Mouse (Mus musculus): ENCODE measurements around the gene Samd14.

The Samd14 gene

DNA sequence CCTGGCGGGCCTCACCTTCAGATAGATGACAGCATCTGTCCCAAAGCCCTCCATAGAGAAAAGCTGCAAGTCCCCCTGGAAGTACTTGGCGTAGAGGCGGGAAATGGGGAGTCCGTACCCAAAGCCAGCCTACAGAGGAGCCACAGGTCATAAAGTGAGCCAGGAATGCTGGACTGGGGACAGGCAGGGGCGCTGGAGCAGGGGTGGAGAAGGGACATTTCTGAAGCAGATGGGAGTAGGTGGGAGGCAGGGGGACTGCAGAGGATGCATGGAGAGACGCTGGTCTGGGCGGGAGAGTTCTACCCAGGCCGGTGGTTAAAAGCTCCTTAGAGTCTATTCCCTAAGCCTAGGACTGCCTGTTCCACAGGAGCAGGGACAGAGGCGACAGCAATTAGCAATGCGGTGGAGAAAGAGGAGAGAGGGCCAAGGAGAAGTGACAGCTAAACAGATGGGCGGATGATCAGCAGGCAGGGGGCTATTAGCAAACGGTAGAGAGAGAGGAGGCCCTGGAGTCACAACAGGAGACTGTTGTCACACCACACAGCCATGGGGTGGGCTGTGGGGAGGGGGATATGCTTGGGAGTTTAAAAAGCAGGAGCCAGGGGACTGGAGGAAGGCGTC lies 18.3 kb downstream of the Samd14 start:
- no peak for DNase-seq (ENCODE audit: extremely low read depth, insufficient read length, low spot score)

DNA sequence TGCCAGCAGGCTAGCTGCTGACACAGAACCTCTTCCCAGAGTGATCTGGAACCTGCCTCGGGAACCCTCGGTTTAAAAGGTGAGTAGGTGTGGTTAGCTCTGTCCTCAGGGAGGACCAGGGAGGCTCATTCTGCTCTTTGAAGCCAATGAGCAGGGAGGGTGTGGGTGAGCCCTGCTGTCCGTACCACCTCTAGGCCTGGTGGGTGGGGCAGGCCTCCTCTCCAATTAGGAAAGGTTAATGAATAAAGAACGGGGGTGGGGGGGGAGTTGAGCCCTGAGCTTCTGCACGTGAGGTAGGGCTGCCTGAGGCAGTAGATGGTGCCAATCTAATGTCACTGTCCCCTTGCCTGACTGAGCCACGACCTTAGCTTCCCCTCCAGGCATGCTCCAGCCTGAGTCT lies 23.3 kb downstream of the Samd14 start:
- no peak for DNase-seq (ENCODE audit: extremely low read depth, insufficient read length, low spot score)

DNA sequence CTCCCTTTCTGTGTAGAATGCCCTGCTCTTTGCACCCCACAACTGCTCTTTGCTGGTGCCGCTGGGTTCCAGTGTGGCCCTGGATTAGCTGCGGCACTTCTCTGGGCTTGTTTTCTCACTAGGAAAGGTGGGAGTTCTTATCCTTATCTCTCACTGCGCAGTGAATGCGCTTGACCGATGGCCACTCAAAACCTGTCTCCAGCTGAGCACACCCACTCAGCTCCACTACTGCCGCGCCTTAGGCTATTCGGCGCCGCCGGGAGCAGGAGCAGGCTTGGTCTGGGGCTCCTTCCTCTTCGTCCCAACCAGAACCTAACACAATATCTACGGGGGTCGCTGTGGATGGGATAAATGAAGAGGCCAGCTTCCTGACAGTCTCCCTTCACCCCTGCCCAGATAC lies 23.9 kb downstream of the Samd14 start:
- DNase-seq (ENCODE audit: extremely low read depth, insufficient read length, low spot score): no peak

GRCm38 (mm10) chr11:95034902-95035301 lies 25.2 kb downstream of the Samd14 start:
- DNase-seq (ENCODE audit: extremely low read depth, insufficient read length, low spot score): no peak

DNA sequence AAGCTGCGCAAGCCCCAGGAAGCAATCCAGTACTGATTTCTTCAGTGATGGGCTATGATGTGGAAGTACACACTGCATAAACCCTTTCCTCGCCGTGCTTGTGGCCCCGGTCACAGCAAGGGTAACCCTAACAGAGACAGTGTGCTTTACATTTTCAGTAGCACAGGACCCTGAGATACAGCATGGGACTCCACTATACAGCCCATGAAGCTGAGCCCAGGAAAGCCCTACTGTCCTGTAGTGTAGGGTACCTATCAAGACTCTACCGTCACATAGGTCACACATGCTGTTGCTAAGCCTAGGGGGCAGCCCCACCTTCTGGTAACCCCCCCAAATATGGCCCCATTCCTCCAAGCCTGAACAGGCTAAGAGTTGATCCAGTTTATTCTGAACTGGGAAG lies 26.8 kb downstream of the Samd14 start:
- DNase-seq (ENCODE audit: extremely low read depth, insufficient read length, low spot score): no peak

GRCm38 (mm10) chr11:95037306-95037705 lies 27.6 kb downstream of the Samd14 start:
- DNase-seq (ENCODE audit: extremely low read depth, insufficient read length, low spot score): no peak

DNA sequence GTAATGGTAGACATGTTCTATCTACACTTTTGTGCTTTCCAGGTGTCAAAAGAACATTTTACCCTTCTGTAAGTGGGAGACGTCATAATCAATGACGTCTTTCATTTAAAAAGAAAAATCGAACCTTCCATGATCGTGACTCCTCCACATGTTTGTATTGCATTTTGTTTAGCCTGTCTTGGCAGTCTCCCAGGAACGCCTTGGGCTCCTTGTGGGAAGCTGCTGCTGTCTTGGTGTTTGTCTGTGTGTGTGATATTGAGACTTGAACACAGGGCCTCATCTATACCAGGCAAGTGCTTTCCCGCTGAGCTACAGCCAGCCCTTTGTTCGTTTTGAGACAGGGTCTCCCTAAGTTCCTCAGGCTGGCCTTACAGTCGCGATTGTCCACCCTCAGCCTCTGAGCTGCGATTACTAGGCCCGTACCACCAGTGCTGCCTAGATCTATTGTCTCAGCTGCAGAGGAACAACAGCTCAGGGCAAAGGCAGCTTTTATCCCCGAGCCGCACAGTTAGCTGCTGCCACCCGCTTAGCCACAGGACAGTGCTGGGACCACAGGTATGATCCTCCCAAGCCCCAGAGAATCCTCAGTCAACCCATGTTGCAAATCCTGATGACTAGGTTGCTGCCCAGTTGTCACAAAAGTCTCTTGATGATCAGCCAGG lies 28.6 kb downstream of the Samd14 start:
- DNase-seq (ENCODE audit: extremely low read depth, insufficient read length, low spot score): no peak

DNA sequence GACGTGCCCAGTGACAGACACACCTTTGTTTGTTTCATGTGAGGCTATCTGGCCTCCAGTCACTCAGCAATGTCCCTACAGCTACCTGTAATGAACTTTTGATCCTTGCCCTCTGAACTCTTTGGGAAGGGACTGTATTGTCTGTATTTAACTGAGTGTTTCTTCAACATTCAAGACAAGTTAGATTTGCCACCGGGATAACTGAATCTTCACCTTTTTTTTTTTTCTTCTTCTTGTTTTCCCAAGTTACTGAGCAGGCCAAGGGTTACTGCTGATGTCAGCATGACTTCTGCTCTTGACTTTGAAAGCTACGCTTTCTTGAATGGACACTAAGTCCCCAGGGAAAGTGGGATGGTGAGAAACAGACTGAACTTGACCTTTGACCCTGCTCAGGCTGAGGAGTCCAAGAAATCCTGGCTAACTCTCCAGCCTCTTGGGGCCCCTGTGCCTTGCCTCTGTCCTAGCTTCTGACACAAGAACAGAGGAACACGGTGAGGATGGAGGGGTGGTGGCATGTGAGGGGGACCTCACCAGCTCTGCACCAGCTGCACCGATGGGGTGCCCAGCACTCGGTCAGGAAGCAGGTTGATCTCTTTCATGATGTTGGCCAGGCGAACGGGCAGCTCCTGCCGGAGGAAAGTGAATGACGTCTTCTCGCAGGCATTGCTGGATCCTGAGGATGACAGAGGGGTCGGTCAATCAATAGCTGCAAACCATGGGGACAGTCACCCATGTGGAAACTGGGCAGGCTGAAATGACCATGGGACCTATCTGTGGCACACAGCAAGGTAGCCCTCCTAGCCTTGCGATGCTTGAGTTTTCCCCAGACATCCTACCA lies 29.4 kb downstream of the Samd14 start:
- no peak for DNase-seq (ENCODE audit: extremely low read depth, insufficient read length, low spot score)

- DNase-seq (ENCODE audit: extremely low read depth, insufficient read length, low spot score): no peak
Observed at GRCm38 (mm10) chr11:95039766-95040165, 30.1 kb downstream of the Samd14 start.

GRCm38 (mm10) chr11:95040491-95041138 lies 30.9 kb downstream of the Samd14 start:
- no peak for DNase-seq (ENCODE audit: extremely low read depth, insufficient read length, low spot score)

DNA sequence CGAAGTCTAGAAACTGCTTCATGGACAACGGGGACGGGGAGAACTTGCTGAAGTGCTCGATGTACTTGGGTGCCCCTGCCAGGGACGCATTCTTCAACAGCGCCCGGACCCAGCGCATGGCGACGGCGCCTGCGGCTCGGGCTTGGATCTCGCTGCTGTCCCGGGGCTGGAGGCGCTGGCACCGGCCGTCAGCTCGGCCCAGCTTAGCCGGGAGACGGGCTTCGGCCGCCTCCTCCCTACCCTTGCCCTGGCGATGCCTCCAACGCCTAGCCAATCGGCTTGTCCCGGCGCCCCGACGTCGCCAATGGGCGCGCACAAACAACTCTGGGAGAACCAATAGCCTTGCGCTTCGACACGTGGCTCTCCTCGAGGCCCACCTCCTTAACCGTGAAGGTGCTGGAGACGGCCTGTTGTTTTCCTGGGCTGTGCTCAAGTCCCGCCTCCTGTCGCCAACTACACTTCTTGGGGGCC lies 31.5 kb downstream of the Samd14 start, which contains the start of gene Pdk2:
Pdk2 (minus strand) TSS at position 216 of the 471 bp plus-strand sequence.
- peak; percentile 96 for DNase-seq (ENCODE audit: extremely low read depth, insufficient read length, low spot score)

- peak; percentile 66 for DNase-seq (ENCODE audit: extremely low read depth, insufficient read length, low spot score)
Observed at GRCm38 (mm10) chr11:95042096-95042495, 32.4 kb downstream of the Samd14 start.

DNA sequence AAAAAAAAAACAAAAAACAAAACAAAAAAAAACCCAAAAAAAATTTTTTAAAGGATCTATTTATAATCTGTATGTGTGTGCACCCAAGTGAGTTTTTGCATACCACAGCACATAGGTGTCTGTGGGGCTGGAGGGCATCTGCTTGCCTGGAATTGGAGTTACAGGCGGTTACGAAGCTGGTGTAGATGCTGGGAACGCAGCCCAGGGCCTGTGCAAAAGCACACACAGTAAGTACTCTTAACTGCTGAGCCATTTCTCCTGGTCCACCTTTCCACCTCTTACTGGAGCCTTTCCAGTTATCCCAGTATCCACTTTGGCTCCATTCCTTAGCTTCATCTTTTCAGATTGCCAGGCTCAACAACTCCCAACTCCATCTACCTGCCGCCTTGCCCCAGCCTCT lies 33.4 kb downstream of the Samd14 start:
- no peak for DNase-seq (ENCODE audit: extremely low read depth, insufficient read length, low spot score)

GRCm38 (mm10) chr11:95043608-95044007 lies 33.9 kb downstream of the Samd14 start:
- DNase-seq (ENCODE audit: extremely low read depth, insufficient read length, low spot score): no peak

GRCm38 (mm10) chr11:95044185-95044870 lies 34.6 kb downstream of the Samd14 start:
- DNase-seq (ENCODE audit: extremely low read depth, insufficient read length, low spot score): no peak

GRCm38 (mm10) chr11:95046980-95047680 lies 37.5 kb downstream of the Samd14 start:
- DNase-seq (ENCODE audit: extremely low read depth, insufficient read length, low spot score): no peak

DNA sequence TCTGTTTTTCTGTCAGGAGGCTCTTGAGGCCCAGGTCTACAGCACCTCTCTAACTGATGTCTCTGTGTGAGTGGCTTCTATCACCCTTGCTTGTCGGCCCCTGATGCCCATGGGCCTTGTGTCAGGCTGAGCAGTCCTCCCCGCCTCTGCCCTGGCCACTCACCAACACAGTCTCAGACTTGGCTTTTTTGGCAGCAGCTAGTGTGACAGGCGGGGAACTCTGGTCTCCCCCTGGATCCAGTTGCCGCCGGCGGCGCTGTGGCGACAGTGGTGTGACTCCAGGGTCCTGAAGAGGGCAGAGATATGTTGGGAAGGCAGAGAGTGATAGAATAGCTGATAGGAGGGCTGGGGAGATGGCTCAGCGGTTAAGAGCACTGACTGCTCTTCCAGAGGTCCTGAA lies 43.4 kb downstream of the Samd14 start:
- DNase-seq (ENCODE audit: extremely low read depth, insufficient read length, low spot score): no peak

GRCm38 (mm10) chr11:95056768-95057501 lies 47.3 kb downstream of the Samd14 start:
- DNase-seq (ENCODE audit: extremely low read depth, insufficient read length, low spot score): no peak

Measured in 3134 (cell line).